Mouse (Mus musculus): ENCODE results near the gene Kdsr. TPM values are rescaled to one million over a fixed set of nuclear protein-coding genes. Genes with fewer than 3 reads are reported as not detected.
A peak's percentile ranks its signal among the peaks of the same experiment; 100 is the strongest.

The Kdsr gene
- polyA plus RNA-seq, 1 experiment = 0.02 TPM

GRCm38 (mm10) chr1:106716141-106716540, 43.4 kb downstream of the Kdsr start:
- Histone ChIP-seq H3K4me1 (ENCODE audit: control insufficient read depth) (peaks cover 20% of the 10 kb centered on the region), H3K27me3 (ENCODE audit: control insufficient read depth) (peaks cover 44% of the 10 kb centered on the region), H3K9me3 (ENCODE audit: control insufficient read depth, low read length) (peaks cover 3% of the 10 kb centered on the region; the same call in 1 of the 2 replicates), H3K4me3 (replicated peaks) (no peak overlapping the region), H3K36me3 (ENCODE audit: control insufficient read depth) (no peaks in the 10 kb centered on the region)
- TF ChIP-seq GATA1 (IDR thresholded peaks at IDR 0.05; ENCODE audit: low read length) (no peak), TAL1 (IDR thresholded peaks at IDR 0.05; ENCODE audit: low read length) (no peak)

- Histone ChIP-seq H3K4me1 (ENCODE audit: control insufficient read depth) (peaks cover 20% of the 10 kb centered on the region), H3K4me3 (replicated peaks) (no peak overlapping the region), H3K9me3 (ENCODE audit: control insufficient read depth, low read length) (peaks cover 3% of the 10 kb centered on the region; the same call in 1 of the 2 replicates), H3K36me3 (ENCODE audit: control insufficient read depth) (no peaks in the 10 kb centered on the region), H3K27me3 (ENCODE audit: control insufficient read depth) (peaks cover 44% of the 10 kb centered on the region)
- no peak for TF ChIP-seq GATA1 (IDR thresholded peaks at IDR 0.05; ENCODE audit: low read length)
- TF ChIP-seq TAL1 (IDR thresholded peaks at IDR 0.05; ENCODE audit: low read length) = no peak
These were observed 44.1 kb downstream of the Kdsr start for GRCm38 (mm10) chr1:106715111-106716083.

- Histone ChIP-seq H3K27me3 (ENCODE audit: control insufficient read depth) (peaks cover 44% of the 10 kb centered on the region), H3K4me3 (replicated peaks) (peak overlapping the region; percentile 55), H3K4me1 (ENCODE audit: control insufficient read depth) (peaks cover 20% of the 10 kb centered on the region), H3K9me3 (ENCODE audit: control insufficient read depth, low read length) (peaks cover 3% of the 10 kb centered on the region; the same call in 1 of the 2 replicates), H3K36me3 (ENCODE audit: control insufficient read depth) (no peaks in the 10 kb centered on the region)
- TF ChIP-seq GATA1 (IDR thresholded peaks at IDR 0.05; ENCODE audit: low read length) (no peak), TAL1 (IDR thresholded peaks at IDR 0.05; ENCODE audit: low read length) (no peak)
These were observed 45.0 kb downstream of the Kdsr start for GRCm38 (mm10) chr1:106714530-106714981.

- H3K36me3 ChIP-seq (ENCODE audit: control insufficient read depth) = no peaks in the 10 kb centered on the region
- peak within 1 kb of the TSS; percentile 55 for H3K4me3 ChIP-seq (replicated peaks)
- TF ChIP-seq TAL1 (IDR thresholded peaks at IDR 0.05; ENCODE audit: low read length) (no peak), GATA1 (IDR thresholded peaks at IDR 0.05; ENCODE audit: low read length) (no peak)
- peaks cover 3% of the 10 kb centered on the region; the same call in 1 of the 2 replicates for H3K9me3 ChIP-seq (ENCODE audit: control insufficient read depth, low read length)
- H3K27me3 ChIP-seq (ENCODE audit: control insufficient read depth) = peaks cover 44% of the 10 kb centered on the region
- peaks cover 20% of the 10 kb centered on the region for H3K4me1 ChIP-seq (ENCODE audit: control insufficient read depth)
These were observed 45.7 kb downstream of the Kdsr start, which contains the start of gene Bcl2 for GRCm38 (mm10) chr1:106713621-106714529. TSS of gene Bcl2 (minus strand) at chr1:106714274.

GRCm38 (mm10) chr1:106712330-106712729, 47.2 kb downstream of the Kdsr start:
- no peak for TF ChIP-seq TAL1 (IDR thresholded peaks at IDR 0.05; ENCODE audit: low read length)
- TF ChIP-seq GATA1 (IDR thresholded peaks at IDR 0.05; ENCODE audit: low read length) = no peak

GRCm38 (mm10) chr1:106711356-106712125, 48.0 kb downstream of the Kdsr start:
- peaks cover 3% of the 10 kb centered on the region; the same call in 1 of the 2 replicates for H3K9me3 ChIP-seq (ENCODE audit: control insufficient read depth, low read length)
- TF ChIP-seq GATA1 (IDR thresholded peaks at IDR 0.05; ENCODE audit: low read length) = no peak
- no peak for TF ChIP-seq TAL1 (IDR thresholded peaks at IDR 0.05; ENCODE audit: low read length)
- H3K27me3 ChIP-seq (ENCODE audit: control insufficient read depth) = peaks cover 44% of the 10 kb centered on the region
- no peaks in the 10 kb centered on the region for H3K36me3 ChIP-seq (ENCODE audit: control insufficient read depth)
- H3K4me1 ChIP-seq (ENCODE audit: control insufficient read depth) = peaks cover 20% of the 10 kb centered on the region
- no peak overlapping the region for H3K4me3 ChIP-seq (replicated peaks)

More at GRCm38 (mm10) chr1:106712330-106712729, 47.2 kb downstream of the Kdsr start:
- Histone ChIP-seq H3K4me1 (ENCODE audit: control insufficient read depth) (peaks cover 20% of the 10 kb centered on the region), H3K9me3 (ENCODE audit: control insufficient read depth, low read length) (peaks cover 3% of the 10 kb centered on the region; the same call in 1 of the 2 replicates), H3K36me3 (ENCODE audit: control insufficient read depth) (no peaks in the 10 kb centered on the region), H3K4me3 (replicated peaks) (no peak overlapping the region), H3K27me3 (ENCODE audit: control insufficient read depth) (peaks cover 44% of the 10 kb centered on the region)

GRCm38 (mm10) chr1:106710202-106710601, 49.3 kb downstream of the Kdsr start:
- Histone ChIP-seq H3K36me3 (ENCODE audit: control insufficient read depth) (no peaks in the 10 kb centered on the region), H3K27me3 (ENCODE audit: control insufficient read depth) (peaks cover 41% of the 10 kb centered on the region), H3K4me1 (ENCODE audit: control insufficient read depth) (peaks cover 15% of the 10 kb centered on the region), H3K9me3 (ENCODE audit: control insufficient read depth, low read length) (peaks cover 3% of the 10 kb centered on the region; the same call in 1 of the 2 replicates), H3K4me3 (replicated peaks) (no peak overlapping the region)
- TF ChIP-seq GATA1 (IDR thresholded peaks at IDR 0.05; ENCODE audit: low read length) (no peak), TAL1 (IDR thresholded peaks at IDR 0.05; ENCODE audit: low read length) (no peak)
